Mouse (Mus musculus) thymus, postnatal 4 days (tissue): ENCODE data around the gene Mfap1a.
"Not testable (repeated sequence)": the region's sequence is repeated elsewhere in the genome, so short reads cannot be mapped to it uniquely, and the experiment has no call there.

Source experiments
- DNase-seq: peaks from one replicate; pipeline ENCODE4 v3.0.0; 2021

The Mfap1a gene

DNA sequence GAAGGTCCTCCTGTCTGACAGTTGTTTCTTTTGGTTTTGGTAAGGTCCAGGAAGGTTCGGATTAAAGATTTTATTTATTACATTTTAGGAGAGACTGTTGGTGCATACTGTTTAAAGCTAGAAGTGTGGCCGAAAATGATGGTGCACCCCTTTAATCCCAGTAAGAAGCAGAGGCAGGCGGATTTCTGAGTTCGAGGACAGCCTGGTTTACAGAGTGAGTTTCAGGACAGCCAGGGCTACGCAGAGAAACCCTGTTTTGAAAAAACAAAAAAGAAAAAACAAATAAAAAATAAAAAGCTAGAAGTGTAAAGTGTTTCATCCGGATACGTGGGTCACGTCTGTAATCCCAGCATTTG lies 32.3 kb downstream of the Mfap1a start:
- no peak for DNase-seq

DNA sequence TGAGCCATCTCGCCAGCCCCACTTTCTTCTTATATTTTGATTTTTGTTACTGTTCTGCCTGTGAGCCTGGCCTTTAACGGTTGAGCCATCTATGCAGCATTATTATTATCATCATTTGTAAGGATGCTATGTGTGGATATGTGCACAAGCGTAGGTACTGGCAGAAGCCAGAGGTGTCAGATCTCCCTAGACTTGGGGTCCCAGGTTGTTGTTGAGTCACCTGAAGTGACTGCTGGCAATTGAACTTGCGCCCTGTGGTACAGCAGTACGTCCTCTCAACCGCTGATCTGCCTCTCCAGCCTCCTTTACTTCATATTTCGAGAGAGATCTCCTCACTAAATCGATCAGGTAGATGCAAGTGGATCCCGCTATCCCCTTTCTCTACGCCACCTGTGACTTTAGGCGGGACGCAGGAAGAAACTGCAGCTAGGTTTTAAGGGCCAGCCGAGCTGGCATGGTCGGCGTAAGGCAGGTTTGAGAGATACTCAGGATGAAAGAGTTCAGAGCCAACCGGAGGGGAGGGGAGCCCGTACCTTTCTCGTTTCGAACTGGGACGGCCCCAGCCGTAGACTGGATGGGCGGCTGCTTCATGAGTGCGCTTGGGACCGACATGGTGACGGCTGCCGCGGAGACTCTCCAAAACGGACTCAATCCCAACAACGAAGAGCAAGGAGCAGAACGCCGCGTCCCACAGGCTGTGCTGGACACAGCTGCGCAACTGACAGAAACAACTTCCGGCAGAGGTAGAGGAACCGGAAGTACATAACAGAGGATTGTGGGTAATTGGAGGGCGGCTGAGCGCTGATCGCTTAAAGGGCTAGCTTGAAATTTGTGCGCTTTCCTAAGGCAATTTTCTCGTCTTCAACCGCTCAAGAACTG lies 32.9 kb downstream of the Mfap1a start, which contains the start of gene Mfap1b:
Gene Mfap1b, minus strand, starts transcription at position 767 of the 879 bp plus-strand sequence.
- DNase-seq: peak; percentile 78

DNA sequence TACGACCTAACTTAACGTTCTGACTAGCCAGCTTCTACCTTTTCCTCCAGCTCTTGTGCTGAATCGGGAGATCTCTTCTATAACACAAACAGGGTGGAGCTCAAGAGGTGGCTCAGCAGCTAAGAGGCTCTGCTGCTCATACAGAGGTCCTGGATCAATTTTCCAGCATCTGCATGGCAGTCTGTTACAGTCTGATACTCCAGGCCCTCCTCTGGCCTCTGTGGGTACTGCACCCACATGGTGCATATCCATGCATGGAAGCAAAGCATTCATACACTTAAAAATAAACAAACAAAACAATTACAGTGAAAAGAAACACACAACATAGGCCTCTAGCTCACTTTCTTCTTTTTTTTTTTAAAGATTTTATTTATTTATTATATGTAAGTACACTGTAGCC lies 33.7 kb downstream of the Mfap1a start:
- not testable (repeated sequence) for DNase-seq

DNA sequence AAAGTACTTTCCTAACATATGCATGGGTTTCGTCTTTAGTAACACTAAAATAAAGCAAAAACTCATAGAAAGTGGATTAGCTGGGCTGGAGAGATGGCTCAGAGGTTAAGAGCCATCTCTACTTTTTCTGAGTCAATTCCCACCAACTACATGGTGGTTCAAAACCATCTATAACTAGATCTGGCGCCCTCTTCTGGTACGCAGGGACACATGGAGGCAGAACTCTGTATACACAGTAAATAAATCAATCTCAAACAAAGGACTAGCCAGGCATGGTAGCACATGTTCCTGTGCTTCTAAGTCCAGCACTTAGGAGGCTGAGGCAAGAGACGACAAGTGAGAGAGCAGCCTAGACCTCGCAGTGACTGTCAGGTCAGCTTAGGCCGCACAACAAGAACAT lies 37.5 kb downstream of the Mfap1a start:
- not testable (repeated sequence) for DNase-seq

DNA sequence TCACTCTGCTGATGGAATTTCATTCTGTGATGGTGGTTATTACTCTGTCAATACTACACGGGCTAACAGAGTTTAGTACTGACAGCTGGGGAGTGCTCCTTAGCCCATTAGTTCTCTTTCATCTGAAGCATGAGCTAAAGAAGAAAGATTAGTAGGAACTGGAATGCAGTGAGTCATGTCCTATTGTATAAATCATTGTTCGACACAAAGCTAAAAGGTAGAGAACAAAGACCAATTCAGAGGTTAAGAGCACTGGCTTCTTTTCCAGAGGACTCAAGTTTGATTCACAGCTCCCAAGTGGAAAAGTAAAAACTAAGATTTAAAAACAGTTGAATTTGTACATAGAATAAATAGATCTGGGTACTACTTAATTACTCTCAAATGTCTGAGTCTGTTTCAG lies 46.4 kb downstream of the Mfap1a start:
- DNase-seq: no peak

DNA sequence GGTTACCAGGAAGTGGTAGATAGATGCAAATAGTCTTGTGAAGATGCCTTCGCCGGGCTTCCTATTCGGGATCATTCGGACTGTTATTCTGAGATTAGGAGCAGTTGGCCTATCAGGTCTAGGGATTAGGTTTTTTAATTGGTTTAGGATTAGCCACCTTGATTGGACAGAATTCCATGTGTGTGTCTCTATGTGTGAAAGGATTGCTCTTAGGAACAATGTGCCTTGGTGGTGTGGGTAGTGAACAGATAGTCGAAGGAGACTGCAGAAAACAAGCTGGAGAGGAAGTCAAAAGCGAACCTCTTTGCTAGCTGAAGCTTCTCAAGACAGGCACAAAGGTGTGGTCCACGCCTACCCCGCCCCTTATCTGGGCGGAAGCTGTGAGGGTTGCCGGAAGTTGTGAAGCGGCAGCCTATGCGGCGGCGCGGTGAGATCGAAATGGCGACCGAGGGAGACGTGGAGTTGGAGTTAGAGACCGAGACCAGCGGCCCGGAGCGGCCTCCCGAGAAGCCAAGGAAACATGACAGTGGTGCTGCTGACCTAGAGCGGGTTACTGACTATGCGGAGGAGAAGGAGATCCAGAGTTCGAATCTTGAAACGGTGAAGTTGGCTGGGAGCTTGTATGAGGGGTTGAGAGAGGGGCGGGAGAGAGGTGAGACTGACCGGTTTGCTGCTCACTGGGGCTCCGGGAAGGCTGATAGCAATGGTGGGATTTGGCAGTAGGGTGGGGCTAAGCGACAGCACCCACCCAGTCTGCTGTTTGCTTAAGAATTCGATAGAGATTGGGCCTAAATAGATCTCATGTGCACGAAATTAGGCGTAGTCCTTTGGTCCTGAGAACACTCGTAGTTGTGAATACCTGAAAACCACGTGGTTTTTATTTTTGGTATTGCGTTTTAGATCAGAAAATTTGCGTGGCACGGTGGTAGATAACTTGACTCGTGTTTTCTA lies 49.5 kb downstream of the Mfap1a start, which contains the start of gene Serinc4:
Gene Serinc4, minus strand, starts transcription at position 90 of the 951 bp plus-strand sequence.
- DNase-seq: peak; percentile 90

DNA sequence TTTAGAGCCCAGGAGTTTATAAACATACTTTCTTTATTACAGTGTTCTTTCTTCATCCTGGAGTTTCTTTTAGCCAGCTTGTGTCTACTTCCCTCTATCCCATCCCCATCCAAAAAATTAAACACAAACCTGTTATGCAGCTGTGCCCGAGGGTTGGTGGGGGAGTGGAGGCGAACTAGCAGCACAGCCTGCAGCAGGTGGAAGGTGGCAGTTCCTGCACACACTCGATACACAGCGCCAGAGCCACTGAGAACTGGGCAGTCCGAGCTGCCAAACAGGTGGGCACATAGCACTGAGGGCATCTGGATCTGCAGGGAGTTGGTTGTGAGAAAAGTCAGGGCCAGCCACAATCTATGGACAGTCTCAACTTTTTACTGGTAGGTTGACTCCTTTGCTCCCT lies 50.9 kb downstream of the Mfap1a start:
- DNase-seq: no peak

DNA sequence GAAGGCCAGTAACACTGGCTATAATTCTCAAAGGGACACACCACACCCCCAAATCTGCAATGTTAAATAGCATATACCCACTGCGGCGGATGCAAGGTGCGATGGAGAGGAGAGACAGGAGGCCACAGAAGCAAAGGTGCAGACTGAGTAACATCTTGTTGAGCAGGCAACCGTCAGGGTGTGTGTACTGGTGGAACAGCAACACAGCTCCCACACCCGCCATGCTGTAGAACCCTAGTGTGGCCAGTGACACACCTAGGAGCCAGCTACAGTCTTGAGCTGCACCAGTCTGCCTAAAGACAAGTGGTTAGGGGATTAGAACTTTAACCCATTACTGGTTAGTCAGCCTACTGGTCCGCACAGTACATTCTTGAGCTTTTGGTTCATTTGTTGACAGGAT lies 52.5 kb downstream of the Mfap1a start:
- DNase-seq: no peak

DNA sequence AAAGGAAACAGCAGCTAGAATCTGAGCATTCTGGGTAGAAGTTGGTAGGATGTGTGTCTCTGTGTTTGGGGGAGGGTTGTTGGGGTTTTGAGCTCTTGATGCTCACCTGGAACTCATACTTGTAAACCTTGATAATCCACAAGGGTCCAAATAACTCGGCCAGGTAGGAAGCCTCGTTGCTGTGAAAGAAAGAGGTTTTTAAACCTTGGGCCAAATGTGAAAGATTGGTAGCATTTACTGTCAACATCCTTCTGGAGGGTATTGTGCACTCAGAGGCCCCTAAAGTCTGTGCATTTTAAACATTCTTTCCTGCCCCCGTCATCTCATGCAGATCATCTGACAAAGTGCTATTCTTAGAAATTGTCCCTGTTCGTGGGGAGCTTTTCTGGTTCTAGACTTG lies 53.5 kb downstream of the Mfap1a start, which contains the start of gene Hypk:
Gene Hypk, plus strand, starts transcription at position 301 of the 400 bp plus-strand sequence.
- DNase-seq: no peak

DNA sequence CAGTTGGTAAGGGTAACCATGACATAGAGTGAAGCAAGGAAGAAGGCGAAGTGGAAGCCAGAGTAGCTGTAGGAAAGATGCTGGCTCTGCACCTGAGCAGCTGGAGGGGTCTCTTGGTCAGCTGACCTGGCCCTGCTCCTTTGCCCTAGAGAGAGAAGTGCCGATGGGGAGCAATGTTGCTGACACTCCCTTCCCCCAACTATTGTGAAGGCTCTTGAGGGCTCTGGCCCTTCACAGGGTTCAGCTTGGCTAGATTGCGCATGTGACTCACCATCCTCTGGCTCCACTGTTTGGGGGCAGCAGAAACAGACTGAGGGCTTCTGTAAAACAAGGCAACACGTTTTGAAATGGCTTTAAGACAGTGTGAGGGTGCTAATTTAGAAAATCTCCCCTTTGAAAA lies 54.1 kb downstream of the Mfap1a start:
- no peak for DNase-seq

DNA sequence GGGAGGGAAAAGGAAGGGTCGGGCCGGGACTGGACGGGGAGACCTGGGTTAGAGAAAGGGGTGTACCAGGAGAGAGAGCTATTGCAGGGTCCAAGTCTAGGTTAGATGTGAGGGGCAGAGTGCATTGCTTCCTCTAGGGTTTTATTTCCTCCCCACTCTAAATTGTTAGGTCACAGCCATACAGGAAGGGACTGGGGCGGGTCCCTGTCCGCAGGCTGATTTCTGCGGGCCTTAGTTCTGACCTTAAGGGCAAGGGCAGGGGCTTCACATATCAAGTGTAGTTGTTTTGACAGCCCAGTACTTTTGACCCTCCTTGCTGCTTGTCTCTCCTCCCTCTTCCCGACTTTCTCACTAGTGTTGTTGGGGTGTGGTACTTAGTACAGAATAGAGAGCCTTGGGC lies 56.4 kb downstream of the Mfap1a start:
- DNase-seq: no peak

DNA sequence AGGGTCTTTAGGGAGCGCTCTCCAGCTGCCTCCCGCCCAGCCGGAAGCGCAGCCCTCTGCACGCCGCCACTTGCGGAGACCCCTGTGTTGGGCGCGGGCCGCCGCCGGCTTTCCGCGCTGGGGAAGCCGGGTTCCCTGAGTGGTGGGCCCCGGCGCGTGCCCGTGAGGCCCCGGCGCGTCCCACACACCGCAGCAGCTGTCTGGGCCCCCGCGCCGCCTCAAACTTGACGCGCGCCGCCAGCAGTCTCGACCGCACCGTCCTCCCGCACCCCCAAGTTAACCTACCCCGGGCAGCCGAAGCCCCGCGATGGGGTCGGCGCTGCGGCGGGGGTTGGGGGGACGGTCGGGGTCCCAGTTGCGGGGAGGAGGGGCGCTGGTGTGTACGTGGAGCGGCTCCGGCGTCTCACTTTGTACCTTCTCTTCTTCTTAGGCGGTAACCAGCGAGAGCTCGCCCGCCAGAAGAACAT lies 56.9 kb downstream of the Mfap1a start:
- DNase-seq: no peak

DNA sequence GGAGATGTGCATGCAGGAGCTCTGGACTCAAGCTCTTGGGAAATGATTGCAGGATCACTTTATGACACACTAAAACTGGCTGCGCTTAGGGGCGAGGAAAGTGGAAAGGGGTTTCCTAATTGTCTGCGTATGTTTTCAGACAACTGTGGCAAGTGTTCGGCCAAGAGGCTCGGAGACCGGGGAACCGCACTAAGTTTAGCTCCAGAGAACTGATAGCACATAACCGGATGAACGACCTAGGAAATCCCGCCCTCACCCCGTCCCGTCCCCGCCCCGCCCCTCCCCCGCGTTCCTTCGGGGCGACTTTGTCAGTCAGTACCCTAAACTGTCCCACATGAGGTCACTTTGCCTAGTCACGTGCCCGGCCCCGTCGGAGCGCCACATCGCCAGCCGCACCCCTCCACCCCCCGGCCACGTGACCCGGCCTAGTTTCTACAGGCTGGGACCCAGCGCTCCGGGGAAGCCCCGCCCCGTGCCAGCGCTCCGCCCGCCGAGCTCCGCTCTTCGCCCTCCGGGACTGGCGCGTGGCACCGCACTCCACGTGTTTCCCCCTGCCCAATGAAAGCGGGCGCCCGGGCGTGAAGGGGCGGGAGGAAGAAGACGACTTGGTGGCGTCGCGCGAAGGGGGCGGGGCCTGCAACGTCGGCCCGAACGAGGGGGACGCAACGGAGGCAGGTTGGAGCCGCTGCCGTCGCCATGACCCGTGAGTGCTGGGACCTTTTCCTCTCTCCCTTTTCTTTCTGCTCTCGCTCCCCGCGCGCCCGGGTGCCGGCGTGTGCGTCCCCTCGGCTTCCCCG lies 57.5 kb downstream of the Mfap1a start, which contains the start of gene Serf2:
Gene Serf2, plus strand, starts transcription at position 457 of the 797 bp plus-strand sequence.
- peak; percentile 99 for DNase-seq

DNA sequence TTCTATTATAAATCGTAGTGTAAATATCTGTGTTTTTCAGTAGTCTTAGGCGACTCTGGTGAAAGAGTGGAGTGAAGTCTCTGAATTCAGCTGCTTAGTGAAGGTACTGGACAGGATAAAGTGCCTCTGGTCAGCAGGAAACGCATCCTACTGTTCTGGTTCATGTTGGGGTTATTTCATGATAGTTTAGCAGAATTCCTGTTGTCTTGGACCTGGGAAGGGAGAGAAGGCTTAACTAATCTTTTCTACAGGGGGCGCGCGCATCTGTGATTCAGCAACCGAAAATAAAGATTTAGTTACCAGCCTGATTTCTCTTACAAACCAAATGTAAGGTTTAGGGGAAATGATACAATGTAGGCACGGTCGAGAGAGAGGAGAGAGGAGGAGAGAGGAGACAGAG lies 58.3 kb downstream of the Mfap1a start:
- DNase-seq: peak; percentile 66

DNA sequence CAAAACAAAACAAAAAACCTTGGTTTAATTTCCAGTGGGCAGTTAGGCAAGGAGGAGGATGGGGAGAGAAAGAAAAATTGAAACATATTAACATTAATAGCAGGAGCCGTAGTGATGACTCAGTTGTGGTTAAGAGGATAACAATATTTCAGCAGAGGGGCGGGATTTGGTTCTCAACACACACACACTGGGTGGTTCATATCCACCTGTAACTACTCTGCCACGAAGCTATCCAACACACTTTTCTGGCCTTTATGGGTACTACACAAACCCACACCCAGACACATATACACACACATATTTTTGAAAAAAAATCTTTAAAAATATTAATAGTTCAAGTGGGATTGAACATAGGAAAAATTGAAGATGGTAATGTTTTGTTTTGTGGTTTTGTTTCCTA lies 59.5 kb downstream of the Mfap1a start:
- no peak for DNase-seq

DNA sequence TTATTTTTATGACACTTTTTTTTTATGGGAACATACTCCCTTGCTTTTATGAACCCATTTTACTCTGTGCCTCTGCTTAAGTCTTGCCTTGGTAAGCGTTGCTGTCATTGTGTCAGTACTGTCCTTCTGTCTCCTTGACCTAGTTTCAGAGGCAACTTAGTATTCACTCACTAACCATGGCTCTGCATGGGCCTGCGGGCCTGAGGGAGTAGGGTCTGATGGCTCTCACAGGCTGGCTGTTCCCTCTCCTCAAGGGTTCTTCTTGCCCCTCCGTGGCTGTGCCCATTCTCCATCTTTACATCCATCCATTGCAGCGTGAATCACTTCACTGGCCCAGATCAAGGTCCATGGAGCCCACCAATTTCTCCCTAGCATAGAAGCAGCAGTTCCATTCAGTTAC lies 60.0 kb downstream of the Mfap1a start:
- no peak for DNase-seq

DNA sequence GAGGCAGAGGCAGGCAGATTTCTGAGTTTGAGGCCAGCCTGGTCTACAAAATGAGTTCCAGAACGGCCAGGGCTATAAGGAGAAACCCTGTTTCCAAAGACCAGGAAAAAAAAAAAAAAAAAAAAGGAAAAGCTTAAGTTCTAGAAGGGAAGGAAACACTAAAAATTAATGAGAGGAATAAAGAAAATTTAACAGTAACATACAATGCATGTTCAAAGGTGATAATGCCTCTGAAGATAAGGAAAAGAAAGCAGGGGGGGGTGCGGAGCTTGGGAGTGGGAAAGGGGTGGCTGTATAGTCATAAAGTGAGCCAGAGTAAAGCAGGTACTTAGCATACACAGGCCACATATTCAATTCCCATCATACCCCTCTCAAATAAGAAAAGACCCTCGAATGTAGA lies 61.3 kb downstream of the Mfap1a start:
- no peak for DNase-seq

DNA sequence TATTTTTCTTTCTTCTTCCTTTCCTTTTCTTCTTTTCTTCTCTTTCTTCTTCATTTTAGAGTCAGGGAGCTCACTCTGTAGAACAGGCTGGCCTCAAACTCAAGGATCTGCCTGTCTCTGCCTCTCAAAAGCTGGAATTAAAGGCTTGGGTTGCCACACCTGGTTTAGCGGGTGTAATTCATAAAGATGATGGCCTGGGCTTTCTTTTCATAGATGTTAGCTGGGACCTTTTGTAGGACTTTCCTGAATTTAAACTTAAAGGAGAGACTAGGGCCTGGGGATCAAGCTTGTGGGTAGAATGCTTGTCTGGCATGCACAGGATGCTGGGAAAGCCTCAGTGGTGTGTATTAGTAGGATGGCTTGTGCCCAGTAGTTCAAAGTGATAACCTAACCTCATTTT lies 62.3 kb downstream of the Mfap1a start, which contains the start of gene Ell3:
Gene Ell3, minus strand, starts transcription at position 101 of the 400 bp plus-strand sequence.
- DNase-seq: no peak

DNA sequence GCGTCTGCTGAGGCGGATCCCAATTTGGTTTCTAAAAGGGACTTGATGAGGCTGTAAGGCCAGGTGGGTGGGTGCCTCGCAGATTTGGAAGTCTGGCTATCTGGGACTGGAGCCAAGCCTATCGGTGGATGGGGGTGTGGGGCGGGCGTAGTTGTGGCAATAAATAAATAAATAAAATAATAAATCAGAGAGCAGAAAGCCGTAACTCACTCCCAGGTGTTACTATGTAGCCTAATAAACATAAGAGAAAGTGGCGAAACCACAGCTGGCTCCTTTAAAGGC lies 63.5 kb downstream of the Mfap1a start:
- DNase-seq: no peak

DNA sequence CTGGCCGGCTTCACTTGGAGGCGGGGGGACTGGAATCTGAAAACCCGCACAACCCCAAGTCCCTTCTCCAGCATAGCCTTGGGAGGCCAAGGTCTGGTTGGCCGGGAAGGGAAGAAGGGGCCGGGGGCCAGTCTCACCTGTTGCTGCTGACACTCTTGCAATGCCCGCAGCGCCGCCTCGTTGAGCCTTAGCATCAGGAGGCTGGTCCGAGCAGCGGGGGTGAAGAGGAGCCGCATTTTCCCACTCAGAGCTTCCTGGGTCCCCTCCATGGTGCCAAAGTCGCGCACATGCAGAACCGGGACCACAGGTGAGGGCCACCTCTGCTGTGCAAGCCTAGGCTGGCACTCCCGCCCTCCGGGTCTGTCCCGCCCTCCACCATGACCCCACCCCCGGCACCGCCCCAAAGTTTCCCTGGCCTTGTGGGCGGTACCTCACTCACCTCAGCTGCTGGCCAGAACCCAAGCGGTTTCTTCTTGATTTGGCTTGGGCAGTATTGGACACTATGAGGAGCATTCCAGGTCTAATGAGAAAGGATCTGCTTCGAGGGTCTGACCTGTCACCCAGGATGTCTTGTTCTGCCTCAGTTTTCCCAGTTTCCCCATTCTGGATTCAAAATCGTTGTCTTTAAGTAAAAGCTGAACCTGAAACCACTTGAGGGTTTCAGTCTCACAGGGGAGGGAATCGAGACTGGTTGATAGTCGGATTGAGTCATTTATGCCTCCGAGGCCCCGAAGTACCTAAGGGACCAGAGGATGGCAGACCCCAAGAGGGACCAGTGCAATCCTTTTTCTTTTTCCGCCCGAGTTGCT lies 64.0 kb downstream of the Mfap1a start:
- peak; percentile 73 for DNase-seq
